Mouse (Mus musculus) cerebellum, postnatal 4 days (tissue): ENCODE results near the gene Gimd1.

Source experiments
- DNase-seq, 2 experiments: peaks; one replicate each; pipeline ENCODE4 v3.0.0; 2022; ENCODE audit warnings: low spot score in 2 of 2, mixed read lengths in 1 of 2

Gene Gimd1

GRCm38 (mm10) chr3:132629601-132630239, at the start of gene Gimd1:
Gene Gimd1, plus strand, starts transcription at chr3:132629820.
- no peak for DNase-seq

DNA sequence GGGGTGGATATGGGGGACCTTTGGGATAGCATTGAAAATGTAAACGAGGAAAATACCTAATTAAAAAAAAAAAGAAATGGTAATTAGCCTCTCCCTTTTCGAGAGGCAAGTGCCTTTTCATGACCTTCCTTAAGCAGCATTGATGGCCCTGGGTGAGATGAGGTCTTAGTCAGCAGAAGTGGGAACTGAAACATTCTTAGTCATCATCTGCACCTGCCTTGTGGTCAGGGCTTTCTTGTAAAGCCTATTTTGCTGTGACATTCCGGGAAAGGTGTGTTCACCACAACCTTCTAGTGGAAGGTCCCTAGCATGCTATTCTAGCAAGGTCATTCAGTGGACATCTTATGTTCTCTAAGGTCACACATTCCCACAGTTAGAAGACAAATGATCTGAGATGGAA, 48.4 kb upstream of the Gimd1 start:
- no peak for DNase-seq

DNA sequence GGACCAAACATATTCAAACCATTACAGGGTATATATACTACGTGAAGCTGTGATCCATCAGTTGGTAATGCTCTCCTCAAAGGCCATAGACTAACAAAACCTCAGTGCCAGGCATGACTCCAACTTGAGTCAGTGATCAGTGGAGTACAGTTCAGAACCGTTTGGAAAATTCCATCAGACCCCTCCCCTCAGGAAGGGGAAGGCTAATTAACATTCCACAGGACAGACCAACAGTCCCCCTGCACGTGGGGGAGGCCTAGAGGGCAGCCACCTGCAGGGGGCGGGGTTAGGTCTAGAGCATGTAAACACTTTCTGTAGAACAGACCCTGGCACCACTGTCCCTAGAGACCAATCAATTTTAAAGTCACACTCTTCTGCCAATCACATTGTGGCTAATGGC, 47.3 kb upstream of the Gimd1 start:
- DNase-seq, result no peak

DNA sequence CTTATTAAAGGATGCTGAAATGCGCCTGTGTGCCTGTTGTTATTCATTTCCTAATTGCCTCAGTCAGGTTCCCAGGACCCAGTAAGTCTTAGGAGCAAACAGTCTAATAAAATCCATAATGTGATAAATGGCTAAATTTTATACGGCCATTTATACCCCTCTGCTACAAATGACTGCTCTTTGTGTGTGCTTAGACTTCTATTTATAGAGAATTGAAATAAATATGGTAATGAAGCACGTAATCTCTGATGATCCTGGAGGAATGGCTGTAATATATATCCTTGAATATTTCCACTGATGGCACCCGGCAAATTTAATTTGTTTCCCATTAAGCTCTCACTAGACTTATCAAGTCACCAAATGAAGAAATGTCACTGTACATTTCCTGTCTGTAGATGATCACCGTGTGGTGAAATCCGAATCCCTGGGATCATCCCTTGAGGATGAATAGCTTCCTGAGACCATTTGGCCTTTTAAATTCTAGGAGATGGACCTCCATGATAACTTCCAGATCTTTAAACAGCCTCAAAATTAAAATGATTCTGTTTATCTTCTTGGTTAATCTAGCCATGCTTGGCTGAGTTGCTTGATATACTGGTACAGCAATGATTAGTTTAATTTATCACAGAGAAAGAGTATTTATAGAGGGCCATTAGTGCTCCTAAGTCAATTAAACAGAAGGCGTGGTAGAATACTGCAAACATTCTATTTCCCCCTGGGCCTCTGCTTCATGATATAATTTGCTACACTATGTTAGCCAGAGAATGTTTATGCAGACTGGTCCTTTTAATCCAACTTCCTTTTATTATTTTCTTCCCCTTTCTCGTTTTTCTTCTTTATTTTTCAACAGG, 44.3 kb upstream of the Gimd1 start:
- no peak for DNase-seq

GRCm38 (mm10) chr3:132588146-132588545, 41.5 kb upstream of the Gimd1 start:
- DNase-seq, result no peak

DNA sequence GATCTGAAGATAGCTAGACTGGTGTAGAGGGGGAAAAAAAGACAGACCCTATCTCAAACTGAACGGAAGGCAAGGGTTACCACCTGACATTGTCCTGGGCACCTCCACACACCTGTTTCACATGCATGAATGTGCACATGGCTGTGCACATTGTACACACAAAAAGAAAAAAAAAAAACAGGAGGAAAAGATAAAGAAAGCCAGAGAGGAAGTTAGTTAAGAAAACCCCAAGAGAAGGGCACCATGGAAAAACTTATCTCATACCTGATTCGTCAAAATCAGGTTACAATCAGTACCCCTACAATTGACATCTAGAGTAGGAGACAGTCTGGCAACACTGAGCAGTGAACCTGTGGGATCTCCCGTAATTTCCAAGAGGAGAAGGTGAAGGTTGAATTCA, 39.6 kb upstream of the Gimd1 start:
- DNase-seq, result no peak

DNA sequence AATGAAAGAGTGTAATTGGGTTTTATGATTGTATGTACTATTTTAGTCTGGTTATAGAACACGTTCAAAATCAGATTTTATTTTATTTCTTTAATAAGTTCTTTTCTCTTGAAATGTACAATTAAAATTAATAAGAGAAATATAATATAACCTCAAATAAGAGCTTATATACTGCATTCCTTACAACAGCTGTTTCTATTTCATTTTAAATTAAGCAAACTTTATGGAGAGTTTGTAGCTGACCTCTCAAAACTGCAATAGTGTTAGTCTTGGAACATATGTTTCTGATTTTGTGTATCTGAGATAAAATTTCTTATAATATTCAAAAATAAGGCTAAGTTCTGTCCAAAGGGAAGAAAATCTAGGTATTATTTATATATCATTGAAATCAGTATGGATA, 39.0 kb upstream of the Gimd1 start:
- no peak for DNase-seq

DNA sequence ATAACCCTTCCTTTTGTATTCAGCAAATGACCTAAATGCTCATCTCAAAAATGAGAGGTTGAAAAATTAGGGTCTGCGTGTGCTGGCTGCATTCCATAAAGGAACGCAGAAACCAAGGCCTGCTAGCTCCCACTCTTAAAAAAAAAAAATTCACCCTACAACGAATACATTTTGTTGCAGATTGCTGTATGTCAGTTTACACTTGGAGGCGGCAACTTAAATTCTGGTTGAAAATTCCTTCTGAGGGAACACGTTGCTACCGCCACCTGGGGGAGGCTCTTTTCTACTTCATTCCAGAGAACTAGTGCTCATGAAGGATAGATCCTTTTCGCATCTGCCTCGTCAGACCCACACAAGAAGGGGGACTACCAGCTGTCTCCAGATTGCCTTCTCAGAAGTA, 879 bp upstream of the Gimd1 start:
- peak in 1 of 2 experiments; percentile 1 for DNase-seq

DNA sequence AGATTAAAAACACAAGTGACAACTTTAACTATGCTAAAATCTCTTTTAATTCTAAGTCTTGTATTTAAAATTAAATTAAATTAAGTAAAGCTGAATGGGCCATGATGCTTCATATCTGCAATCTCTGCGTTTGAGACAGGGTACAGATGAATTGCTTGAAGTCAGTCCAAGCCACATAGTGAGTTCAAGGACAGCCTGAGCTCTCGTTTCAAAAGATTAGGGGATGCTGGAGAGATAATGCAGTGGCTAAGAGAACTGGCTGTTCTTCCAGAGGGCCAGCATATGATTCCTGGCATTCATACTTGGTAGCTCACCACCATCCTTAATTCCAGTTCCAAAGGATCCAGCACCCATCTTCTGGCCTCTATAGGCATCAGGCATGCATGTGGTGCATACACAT, 3.6 kb downstream of the Gimd1 start:
- DNase-seq, result no peak

GRCm38 (mm10) chr3:132637080-132637479, 7.5 kb downstream of the Gimd1 start:
- DNase-seq, result no peak

- DNase-seq, result no peak
Measured at GRCm38 (mm10) chr3:132644071-132644470, 14.5 kb downstream of the Gimd1 start.

- DNase-seq, result no peak
Measured at GRCm38 (mm10) chr3:132646814-132647213, 17.2 kb downstream of the Gimd1 start.

- DNase-seq, result no peak
Measured at GRCm38 (mm10) chr3:132649368-132649767, 19.7 kb downstream of the Gimd1 start.

DNA sequence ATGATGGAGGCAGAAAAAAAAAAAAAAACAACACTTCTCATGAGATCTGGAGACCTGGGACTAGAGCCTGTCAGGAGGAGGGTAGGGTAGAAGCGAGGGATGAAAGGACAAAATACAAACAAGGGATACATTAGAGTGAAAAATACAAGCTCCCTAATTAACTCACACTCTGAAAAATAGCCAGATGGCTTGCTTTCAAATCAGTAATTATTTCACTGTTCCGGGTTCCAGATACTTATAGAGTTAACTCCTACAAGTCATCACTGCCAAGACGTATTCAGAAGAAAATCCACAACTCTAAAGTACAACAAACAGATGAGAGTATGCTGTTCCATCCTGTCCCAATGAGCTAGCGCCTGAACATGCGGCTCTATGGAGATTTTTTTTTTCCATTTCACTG, 20.6 kb downstream of the Gimd1 start:
- DNase-seq, result no peak

- no peak for DNase-seq
Measured at GRCm38 (mm10) chr3:132651776-132652175, 22.2 kb downstream of the Gimd1 start.

GRCm38 (mm10) chr3:132653959-132654358, 24.3 kb downstream of the Gimd1 start:
- no peak for DNase-seq

DNA sequence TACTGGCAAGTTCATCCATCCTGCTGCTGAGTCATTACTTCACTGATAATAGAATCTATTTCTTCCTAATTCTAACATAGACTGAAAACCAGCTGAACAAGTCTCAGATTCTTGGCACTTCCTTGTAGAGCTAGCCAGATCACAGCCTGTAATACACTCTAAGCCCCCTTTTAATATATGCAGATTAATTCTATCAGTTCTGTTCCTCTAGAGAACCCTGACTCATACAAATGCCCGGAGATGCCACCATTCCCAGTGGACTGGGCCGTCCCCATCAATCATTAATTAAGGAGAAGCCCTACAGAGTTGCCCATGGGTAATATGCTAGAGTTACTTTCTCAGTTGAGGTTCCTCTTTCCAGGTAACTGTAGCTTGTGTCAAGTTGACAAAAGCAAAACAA, 26.3 kb downstream of the Gimd1 start:
- DNase-seq, result no peak

- no peak for DNase-seq
Measured at GRCm38 (mm10) chr3:132677494-132677893, 47.9 kb downstream of the Gimd1 start.

DNA sequence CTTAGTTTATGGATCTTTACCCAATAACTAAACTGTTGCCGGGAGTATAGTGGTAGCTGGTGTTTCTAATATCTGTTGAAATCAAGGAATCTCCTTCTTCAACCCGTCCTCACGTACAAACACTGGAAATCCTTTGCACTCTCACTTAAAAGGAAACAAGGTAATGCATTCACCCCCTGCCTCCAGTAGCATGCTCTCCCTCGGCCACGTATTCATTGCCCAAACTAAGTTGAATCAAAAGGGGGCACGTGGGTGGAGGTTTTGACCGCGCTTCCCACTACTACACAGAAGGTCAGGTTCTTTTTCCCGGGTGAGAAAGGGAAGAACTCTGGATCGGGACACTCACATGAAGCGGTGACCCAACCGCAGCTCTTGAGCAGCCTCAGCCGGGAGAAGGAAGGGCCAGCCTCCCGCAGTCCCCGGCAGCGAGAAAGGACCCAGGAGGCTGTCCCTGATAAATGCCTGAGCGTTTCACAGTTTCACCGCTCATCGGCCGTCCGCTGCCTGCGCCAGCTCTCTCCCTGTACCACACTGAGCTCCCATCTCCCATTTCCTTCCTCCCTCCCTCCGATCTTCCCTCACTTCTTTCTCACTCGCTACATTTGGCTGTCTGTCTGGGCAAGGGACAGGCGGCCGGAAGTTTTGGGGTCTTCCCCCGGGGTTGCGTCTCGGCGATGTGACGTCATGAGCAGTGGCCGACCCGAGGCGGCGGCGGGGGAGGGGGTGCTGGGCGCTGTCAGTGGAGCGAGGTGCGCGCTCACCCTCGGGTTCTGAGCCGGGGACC, 54.0 kb downstream of the Gimd1 start, which contains the start of gene Tbck:
Gene Tbck, plus strand, starts transcription at position 698 of the 784 bp plus-strand sequence.
- DNase-seq, result peak; percentile 78 to 90

DNA sequence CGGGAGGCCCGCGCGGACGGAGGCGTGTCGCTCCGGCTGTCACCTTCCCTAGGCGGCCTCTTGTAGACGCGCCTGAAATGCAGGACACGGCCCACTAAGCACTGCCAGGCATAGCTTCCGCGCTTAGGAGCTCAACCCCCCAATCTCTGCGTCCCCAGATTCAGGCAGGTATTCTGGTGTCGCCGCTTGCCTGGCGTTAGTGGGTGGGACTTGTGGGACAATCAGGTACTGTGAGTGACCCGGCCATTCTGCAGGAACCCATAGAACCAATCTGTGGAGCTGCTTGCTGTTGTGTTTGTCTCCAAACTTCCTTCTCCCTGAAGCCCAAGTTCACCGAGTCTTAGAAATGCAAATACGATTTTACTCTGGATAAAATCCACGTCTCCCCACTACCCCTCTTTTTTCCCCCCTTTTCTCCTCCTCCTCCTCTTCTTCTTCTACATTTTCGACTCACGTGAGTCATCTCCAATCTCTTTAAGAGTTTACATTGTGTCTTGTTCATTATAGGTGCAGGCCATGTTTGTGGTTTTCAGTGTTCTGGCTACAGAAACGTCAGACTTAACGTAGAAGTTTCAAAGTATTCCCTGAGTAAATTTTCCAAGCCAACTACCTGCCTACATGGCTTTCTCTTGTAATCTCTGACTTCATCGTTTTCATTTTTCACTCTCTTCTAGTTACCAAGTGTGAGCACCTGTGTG, 54.8 kb downstream of the Gimd1 start, which contains the start of gene Aimp1:
Gene Aimp1, minus strand, starts transcription at position 140 of the 698 bp plus-strand sequence.
- DNase-seq, result no peak
